Mouse (Mus musculus) kidney, embryonic 16.5 days (tissue): ENCODE measurements around the gene Trub1. TPM values are rescaled to one million over a fixed set of nuclear protein-coding genes. Genes with fewer than 3 reads are reported as not detected.

Source experiments
- ATAC-seq: fragments of 200-750 bp; cut with Nextera tagmentation; 2 replicates; pipeline ENCODE4 v1.8.0; 2017; ENCODE audit warnings: moderate TSS enrichment; ENCODE audit not compliant: low FRiP score, low TSS enrichment
- H3K27ac ChIP-seq: fragments of 300-500 bp; sonication (generic); 2 replicates; pipeline ENCODE4 v1.5.1; 2014; ENCODE audit warnings: low read length
- H3K27me3 ChIP-seq: fragments of 300-500 bp; sonication (generic); 2 replicates; pipeline ENCODE4 v1.6.1; 2014; ENCODE audit warnings: low read length, control low read depth, mixed read lengths; ENCODE audit not compliant: insufficient read depth
- H3K36me3 ChIP-seq: fragments of 300-500 bp; sonication (generic); 2 replicates; pipeline ENCODE4 v1.6.1; 2014; ENCODE audit warnings: low read length, control low read depth, mixed read lengths; ENCODE audit not compliant: insufficient read depth
- H3K4me1 ChIP-seq: fragments of 300-500 bp; sonication (generic); 2 replicates; pipeline ENCODE4 v1.6.1; 2014; ENCODE audit warnings: low read length, control low read depth, mixed read lengths; ENCODE audit not compliant: insufficient read depth
- H3K4me2 ChIP-seq: fragments of 300-500 bp; sonication (generic); replicated peaks from 2 replicates; pipeline ENCODE4 v1.6.1; 2014; ENCODE audit warnings: low read depth, low read length
- H3K4me3 ChIP-seq: fragments of 300-500 bp; sonication (generic); 2 replicates; pipeline ENCODE4 v1.5.1; 2014; ENCODE audit warnings: mild to moderate bottlenecking, low read length
- H3K9ac ChIP-seq: fragments of 300-500 bp; sonication (generic); replicated peaks from 2 replicates; pipeline ENCODE4 v1.6.1; 2014; ENCODE audit warnings: low read length
- H3K9me3 ChIP-seq: fragments of 300-500 bp; sonication (generic); 2 replicates; pipeline ENCODE4 v1.6.1; 2016; ENCODE audit warnings: low read length, control low read depth
- WGBS: fragments of 180-500 bp; shearing (Covaris S2); extraction: QIAGEN DNeasy Blood & Tissue Kit; methylation state at CpG from one replicate; pipeline ENCODE4 v1.1.7; 2014; 5-methylcytosine and 5-hydroxymethylcytosine counted together
- polyA plus RNA-seq: library from polyadenylated mRNA; unstranded; fragments of >200 nt; fragmentation: Nextera tagmentation; extraction: Ambion mirVana; gene quantifications from 2 replicates; pipeline ENCODE4 v1.2.1, GENCODE M21; 2015

Trub1 gene
- polyA plus RNA-seq, 1 experiment from 2014 or later: 25.8 TPM

DNA sequence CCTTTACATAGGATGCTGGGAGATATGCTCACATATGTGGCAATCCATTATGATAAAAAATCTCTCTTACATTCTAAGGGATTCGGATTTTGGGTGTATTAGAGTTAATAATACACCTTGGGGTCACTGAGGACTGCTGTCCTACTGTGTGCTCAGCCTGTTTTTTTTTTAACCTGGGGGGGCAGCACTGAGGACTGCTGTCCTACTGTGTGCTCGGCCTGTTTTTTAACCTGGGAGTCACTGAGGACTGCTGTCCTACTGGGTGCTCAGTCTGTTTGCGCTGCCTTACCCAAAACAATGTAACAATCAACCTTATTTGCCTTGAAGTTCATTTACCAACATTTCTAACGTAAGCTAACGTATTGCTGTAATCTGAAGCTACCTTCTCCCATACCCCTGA lies 47.5 kb downstream of the Trub1 start:
- WGBS: 96% methylated on average over 5 of the region's 5 CpGs
- H3K27me3 ChIP-seq: no peaks in the 10 kb centered on the region
- H3K9ac ChIP-seq: no peak overlapping the region
- no peak for ATAC-seq
- no peak overlapping the region for H3K27ac ChIP-seq
- H3K36me3 ChIP-seq: no peaks in the 10 kb centered on the region
- H3K4me2 ChIP-seq: no peak overlapping the region
- H3K4me1 ChIP-seq: 0 out of 2 replicates have a peak, but pooled peaks cover 3% of the 10 kb centered on the region
- no peaks in the 10 kb centered on the region for H3K9me3 ChIP-seq
- no peak overlapping the region for H3K4me3 ChIP-seq

DNA sequence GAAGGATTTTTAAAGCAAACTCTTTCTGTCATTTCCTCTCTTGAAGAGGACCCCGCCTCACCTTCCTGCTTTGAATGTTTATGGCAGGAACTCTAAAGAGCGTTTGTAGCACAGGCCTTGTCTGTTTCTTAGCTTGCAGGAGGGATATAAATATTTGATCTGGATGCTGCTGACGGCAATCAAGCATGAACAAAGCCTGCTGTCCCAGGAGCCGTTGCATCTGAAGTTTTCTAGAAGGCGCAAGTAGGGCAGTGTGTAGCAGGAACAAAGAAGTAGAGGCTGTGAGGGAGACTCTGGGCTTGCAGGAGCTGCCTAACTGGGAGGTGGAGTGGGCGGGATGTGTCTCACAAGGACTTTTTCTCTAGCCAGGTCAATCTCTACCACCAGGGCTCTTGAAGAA lies 50.4 kb downstream of the Trub1 start:
- Histone ChIP-seq H3K27me3 (no peaks in the 10 kb centered on the region), H3K4me2 (no peak overlapping the region), H3K27ac (no peak overlapping the region), H3K36me3 (no peaks in the 10 kb centered on the region), H3K4me1 (0 out of 2 replicates have a peak, but pooled peaks cover 9% of the 10 kb centered on the region), H3K9ac (no peak overlapping the region), H3K4me3 (no peak overlapping the region), H3K9me3 (no peaks in the 10 kb centered on the region)
- ATAC-seq: no peak
- 46% methylated on average over 6 of the region's 6 CpGs for WGBS

DNA sequence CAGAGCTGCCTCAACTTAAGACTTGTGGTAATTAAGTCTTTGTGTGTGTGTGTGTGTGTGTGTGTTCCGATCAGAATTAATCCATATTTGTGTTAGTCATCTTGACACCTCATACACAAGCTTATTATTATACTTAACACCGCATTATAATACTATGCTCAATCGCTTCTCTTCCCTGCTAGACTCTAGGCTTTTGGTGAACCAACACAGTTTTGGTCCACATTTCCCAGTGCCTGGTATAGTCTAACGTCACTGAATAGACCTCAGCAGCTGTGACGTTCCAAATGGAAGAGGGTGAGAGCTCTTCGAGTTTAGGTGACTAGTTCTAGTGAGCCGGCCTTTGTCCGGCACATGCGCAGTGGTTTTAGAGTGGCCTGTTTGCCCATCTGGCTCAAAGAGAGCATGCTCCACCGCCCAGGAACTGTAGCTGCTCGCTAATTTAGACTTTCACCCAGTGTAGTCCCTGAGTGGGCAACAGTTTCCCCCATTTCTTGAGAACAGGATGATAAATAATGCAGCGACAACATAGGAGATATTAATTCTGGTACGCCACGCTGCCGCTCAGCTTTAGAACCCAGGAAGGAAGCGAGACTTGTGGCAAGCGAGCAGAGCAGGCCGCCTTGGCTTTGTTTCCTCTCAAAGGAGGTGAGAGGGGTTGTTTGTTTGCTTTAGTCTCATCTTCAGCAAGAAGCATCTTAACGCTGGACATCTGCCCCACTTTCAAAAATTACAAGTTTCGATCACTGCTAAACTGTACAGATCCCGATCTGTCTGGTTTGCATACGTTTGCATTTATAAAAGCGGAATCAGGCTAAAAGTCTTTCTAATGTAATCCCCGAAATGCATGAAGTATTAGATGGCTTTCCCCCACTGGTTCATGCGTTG lies 52.6 kb downstream of the Trub1 start:
- Histone ChIP-seq H3K4me3 (no peak overlapping the region), H3K36me3 (no peaks in the 10 kb centered on the region), H3K4me1 (0 out of 2 replicates have a peak, but pooled peaks cover 11% of the 10 kb centered on the region), H3K4me2 (no peak overlapping the region), H3K27me3 (no peaks in the 10 kb centered on the region), H3K27ac (no peak overlapping the region), H3K9ac (no peak overlapping the region), H3K9me3 (no peaks in the 10 kb centered on the region)
- no peak for ATAC-seq
- WGBS: 83% methylated on average over 25 of the region's 25 CpGs

DNA sequence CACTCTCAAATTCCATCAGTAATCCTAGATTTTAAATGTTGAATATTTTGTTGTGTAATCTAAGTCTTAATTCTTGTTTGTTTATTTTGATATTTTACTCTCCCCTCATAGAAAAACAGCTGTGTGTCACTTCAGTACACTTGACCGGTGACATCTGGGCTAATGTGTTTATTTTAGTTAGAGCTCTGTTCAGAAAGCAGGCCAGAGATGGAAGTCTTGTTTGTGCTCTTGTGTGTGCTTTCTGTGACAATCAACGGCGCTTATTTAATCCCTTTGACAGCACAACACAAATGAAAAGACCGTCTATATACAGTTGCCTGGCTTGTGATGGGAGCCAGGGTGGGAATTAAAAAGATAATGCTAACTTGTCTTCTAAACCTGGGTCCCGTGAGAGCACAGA lies 53.9 kb downstream of the Trub1 start:
- Histone ChIP-seq H3K4me2 (no peak overlapping the region), H3K36me3 (no peaks in the 10 kb centered on the region), H3K4me1 (0 out of 2 replicates have a peak, but pooled peaks cover 11% of the 10 kb centered on the region), H3K9ac (no peak overlapping the region), H3K27me3 (no peaks in the 10 kb centered on the region), H3K9me3 (no peaks in the 10 kb centered on the region), H3K27ac (peak overlapping the region; percentile 5; the same call in 1 of the 2 replicates), H3K4me3 (no peak overlapping the region)
- no peak for ATAC-seq
- 23% methylated on average over 5 of the region's 5 CpGs for WGBS

DNA sequence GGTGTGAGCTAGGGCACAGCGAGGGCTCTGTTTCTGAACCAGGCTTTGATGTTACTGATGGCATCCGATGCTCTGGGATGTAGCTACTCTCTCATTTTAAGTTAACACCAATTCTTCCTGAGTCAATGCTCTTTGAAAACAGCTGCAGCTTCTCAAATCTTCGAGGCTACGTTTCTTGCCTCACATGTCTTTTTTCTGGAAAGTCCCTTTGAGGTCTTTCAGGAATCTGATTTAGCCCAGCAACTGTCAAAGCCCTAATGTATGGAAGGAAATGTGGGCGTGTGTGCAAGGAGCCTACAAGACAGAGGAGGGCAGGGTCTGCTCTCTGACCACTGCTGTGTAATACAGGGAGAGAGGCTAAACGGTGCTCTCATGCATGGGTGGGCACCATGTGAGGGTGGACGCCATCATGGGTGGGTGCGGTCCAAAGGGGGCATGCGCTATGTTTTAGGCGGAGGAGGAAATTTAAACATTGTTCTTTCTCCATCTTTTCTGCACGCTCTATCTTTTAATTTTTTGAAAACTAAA lies 55.6 kb downstream of the Trub1 start:
- no peaks in the 10 kb centered on the region for H3K36me3 ChIP-seq
- H3K9ac ChIP-seq: no peak overlapping the region
- no peak overlapping the region for H3K27ac ChIP-seq
- 55% methylated on average over 11 of the region's 11 CpGs for WGBS
- ATAC-seq: peak; percentile 66; the same call in 1 of the 2 replicates
- H3K4me3 ChIP-seq: no peak overlapping the region
- H3K4me2 ChIP-seq: no peak overlapping the region
- no peaks in the 10 kb centered on the region for H3K27me3 ChIP-seq
- H3K4me1 ChIP-seq: 0 out of 2 replicates have a peak, but pooled peaks cover 11% of the 10 kb centered on the region
- no peaks in the 10 kb centered on the region for H3K9me3 ChIP-seq

- WGBS: 50% methylated on average over 14 of the region's 14 CpGs
- H3K4me3 ChIP-seq: no peak overlapping the region
- H3K36me3 ChIP-seq: no peaks in the 10 kb centered on the region
- H3K9ac ChIP-seq: no peak overlapping the region
- no peaks in the 10 kb centered on the region for H3K27me3 ChIP-seq
- H3K4me1 ChIP-seq: 0 out of 2 replicates have a peak, but pooled peaks cover 11% of the 10 kb centered on the region
- peak overlapping the region; percentile 19 for H3K4me2 ChIP-seq
- H3K27ac ChIP-seq: peak overlapping the region; percentile 61
- no peaks in the 10 kb centered on the region for H3K9me3 ChIP-seq
- ATAC-seq: peak; percentile 63; the same call in 1 of the 2 replicates
Observed at GRCm38 (mm10) chr19:57509758-57510319, 57.1 kb downstream of the Trub1 start.

DNA sequence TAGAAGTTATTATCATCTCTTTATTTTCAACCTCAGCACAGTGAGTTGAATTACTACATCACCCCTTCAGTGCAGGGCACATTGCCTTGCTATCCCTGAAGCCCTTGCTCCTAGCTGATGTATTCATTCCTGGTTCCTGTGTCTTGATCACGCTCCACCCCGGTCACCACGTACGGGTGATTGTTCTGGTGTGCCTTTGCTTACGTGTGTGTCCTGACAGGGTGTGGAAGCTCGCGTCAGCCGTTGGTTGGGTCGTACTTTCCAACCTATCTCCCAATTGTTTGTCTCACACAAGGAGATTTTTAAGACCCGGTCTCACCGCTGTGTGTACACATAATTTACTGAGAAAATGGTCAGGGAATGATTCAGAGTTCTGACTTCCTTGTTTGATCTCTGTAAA lies 58.1 kb downstream of the Trub1 start:
- no peaks in the 10 kb centered on the region for H3K36me3 ChIP-seq

DNA sequence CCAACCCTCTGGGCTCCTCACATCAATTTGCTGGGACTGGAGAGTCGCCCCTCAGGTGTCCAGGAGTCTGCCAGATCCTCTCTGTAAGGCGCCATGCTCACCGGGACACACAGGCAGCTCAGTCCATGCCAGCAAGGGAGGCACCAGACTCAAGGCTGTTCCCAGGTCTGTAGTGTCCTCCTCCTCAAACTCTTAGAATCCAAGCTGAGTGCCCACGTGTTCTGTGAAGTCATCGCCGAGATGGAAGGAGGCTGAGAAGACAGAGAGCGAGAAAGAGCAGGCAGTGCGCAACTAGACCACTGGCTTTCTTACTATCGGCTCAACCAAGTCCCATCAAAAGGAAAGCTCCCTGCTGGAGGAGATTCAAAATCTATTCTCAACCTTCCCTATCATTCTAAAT lies 60.4 kb downstream of the Trub1 start:
- H3K36me3 ChIP-seq: no peaks in the 10 kb centered on the region
- ATAC-seq: no peak
- H3K27ac ChIP-seq: no peak overlapping the region
- no peak overlapping the region for H3K4me2 ChIP-seq
- H3K9me3 ChIP-seq: no peaks in the 10 kb centered on the region
- no peak overlapping the region for H3K4me3 ChIP-seq
- 88% methylated on average over 9 of the region's 9 CpGs for WGBS
- 0 out of 2 replicates have a peak, but pooled peaks cover 6% of the 10 kb centered on the region for H3K4me1 ChIP-seq
- no peaks in the 10 kb centered on the region for H3K27me3 ChIP-seq
- no peak overlapping the region for H3K9ac ChIP-seq

More for the DNA sequence above, 58.1 kb downstream of the Trub1 start:
- Histone ChIP-seq H3K4me2 (no peak overlapping the region), H3K9me3 (no peaks in the 10 kb centered on the region), H3K27me3 (no peaks in the 10 kb centered on the region), H3K4me3 (no peak overlapping the region), H3K27ac (no peak overlapping the region), H3K9ac (no peak overlapping the region), H3K4me1 (0 out of 2 replicates have a peak, but pooled peaks cover 11% of the 10 kb centered on the region)
- 84% methylated on average over 11 of the region's 11 CpGs for WGBS
- no peak for ATAC-seq

- H3K27ac ChIP-seq: no peak overlapping the region
- no peak overlapping the region for H3K4me2 ChIP-seq
- H3K9me3 ChIP-seq: no peaks in the 10 kb centered on the region
- H3K9ac ChIP-seq: no peak overlapping the region
- H3K4me1 ChIP-seq: no peaks in the 10 kb centered on the region; the same call in 1 of the 2 replicates
- H3K27me3 ChIP-seq: no peaks in the 10 kb centered on the region
- H3K36me3 ChIP-seq: no peaks in the 10 kb centered on the region
- ATAC-seq: no peak
- H3K4me3 ChIP-seq: no peak overlapping the region
Observed at GRCm38 (mm10) chr19:57521721-57522120, 69.0 kb downstream of the Trub1 start.
